Mouse (Mus musculus): ENCODE data around the gene Emsy.

Gene Emsy

DNA sequence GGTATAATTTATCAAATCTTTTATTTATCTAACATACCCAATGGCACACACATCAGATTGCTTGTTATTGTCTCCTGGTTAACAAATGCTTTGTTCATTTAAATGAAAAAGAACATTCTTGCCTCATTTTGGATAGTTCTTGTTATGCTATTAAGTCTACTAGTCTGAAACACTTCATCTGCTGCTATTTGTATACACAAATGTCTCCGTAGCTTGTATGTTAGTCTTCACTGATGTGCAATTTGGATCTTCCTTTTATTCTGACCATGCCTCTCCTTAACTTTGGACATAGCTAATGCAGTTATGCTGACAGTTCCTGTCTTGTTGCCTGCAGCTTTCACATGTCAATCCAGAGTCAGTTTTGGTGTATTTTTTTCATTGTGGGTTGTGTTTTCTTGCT, 79.1 kb downstream of the Emsy start:
- in situ Hi-C loops (cut with MboI): no loop called here

DNA sequence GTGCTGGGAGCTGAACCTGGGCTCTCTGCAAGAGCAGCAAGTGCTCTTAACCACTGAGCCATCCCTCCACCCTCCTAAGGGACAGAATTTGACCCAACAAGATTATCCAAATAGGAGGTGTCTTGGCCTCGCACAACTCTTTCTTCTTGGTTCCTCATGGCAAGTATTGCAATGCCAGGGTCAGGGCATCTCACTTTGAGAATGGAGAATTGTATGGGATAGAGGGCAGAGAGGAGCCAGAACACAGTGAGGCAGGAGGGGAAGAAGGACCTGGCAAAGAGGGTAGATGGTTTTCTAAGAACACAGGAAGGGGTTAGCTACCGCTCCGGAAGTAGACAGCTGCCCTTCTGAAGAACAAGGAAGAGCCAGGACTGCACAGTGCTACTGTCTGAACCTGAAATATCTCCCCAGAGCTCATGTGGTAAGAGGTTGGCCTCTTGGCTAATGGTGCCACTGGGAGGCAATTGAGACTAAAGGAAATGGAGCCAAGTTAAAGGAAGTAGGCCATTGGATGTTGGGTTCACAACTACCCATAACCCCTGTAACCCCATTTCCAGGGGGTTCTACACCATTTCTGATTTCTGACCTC, 80.8 kb downstream of the Emsy start:
- in situ Hi-C loops (cut with MboI): no loop called here

DNA sequence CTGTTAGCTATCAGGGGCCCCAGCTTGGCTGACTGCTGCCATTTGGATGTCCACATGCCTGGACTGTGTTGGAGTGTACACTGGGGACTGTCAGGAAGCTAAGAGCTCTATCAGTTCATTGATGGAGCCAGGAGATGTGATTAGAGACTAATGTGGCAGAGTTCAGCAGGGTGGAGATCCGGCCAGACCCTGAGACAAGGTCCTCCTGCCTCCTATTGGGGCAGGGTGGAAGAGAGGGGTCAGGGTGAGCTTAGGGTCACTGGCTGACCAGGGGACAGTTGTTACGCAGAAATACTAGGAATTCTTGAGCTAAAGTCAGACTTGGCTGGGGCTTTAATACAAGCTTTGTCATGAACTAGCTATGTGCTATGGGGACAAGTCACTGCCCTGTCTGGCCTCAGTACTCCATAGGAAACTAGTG, 81.8 kb downstream of the Emsy start:
- in situ Hi-C loops (cut with MboI): no loop called here

DNA sequence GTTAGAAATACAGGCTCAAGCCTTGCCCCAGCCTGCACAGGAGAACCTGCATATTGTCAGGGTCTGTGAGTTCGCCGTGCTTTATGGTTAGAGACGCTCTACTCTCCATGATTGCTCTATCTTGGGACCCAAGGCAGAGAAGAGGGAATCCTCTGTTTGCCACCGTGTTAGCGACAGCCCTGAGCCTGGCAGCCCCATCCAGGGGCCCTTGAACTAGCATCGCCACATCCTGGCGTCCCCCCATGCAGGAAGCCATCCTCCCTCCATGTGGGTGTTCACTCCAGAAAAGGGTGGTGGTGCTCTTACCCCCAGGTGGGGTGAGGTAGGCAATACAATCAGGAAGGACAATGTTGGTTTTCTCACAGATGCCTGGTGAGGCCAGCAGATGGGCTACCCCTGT, 82.3 kb downstream of the Emsy start:
- in situ Hi-C loops (cut with MboI): no loop called here

DNA sequence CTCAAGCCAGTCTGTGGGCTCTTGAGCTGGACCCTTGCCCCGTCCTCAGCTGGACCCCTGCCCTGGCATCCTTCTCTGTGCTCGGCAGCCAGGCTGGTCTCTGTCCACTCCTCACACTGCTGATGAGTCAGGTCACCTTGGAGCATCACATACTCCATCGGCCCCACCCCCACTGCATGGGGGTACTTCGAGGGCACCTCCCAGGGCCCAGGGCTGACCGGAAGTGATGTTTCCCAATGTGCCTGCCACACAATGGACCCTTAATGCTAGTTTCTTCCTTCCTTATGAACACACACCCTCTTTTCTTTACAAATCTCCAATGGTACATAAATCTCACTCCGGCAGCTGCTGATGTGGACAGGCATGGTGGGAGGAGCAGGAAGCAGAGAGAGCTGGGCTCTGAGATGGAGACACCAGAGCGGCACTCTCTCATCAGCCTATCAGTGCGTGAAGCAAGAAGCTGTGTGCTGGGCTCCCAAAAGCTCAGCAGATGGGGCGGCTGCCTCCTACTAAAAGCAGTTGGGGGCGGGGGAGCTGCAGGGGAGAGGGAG, 83.3 kb downstream of the Emsy start:
- in situ Hi-C loops (cut with MboI): no loop called here

DNA sequence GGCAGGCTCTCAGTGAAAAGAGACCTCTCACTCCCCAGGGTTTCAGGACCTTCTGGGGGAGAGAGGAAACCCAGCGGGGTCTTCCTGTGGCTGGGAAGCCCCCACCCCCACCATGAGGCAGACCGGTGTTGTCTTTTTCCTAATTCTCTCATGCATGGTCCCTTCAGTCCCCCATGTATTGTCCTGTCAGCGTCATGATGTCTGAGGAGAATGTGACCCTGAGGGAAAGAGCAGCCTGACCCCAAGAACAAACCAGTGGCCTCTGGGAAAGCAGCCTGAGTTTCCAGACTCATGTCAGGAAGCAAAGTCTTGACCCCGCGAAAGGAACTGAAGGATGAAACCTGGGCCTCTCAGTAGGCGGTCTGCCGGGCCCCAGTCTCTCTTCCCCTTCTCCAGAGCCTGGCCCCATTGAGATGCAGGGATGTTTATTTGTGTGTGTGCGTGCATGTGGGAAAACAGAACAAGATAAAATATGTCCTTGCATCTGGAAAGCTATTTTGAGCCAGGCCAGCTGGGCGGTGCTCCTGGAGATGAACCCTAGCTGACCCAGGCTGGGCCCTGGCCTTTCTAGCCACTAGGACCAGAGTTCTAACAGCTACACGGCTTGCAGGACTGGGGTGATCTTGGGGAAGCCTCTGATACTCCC, 84.2 kb downstream of the Emsy start:
- in situ Hi-C loops (cut with MboI): no loop called here

DNA sequence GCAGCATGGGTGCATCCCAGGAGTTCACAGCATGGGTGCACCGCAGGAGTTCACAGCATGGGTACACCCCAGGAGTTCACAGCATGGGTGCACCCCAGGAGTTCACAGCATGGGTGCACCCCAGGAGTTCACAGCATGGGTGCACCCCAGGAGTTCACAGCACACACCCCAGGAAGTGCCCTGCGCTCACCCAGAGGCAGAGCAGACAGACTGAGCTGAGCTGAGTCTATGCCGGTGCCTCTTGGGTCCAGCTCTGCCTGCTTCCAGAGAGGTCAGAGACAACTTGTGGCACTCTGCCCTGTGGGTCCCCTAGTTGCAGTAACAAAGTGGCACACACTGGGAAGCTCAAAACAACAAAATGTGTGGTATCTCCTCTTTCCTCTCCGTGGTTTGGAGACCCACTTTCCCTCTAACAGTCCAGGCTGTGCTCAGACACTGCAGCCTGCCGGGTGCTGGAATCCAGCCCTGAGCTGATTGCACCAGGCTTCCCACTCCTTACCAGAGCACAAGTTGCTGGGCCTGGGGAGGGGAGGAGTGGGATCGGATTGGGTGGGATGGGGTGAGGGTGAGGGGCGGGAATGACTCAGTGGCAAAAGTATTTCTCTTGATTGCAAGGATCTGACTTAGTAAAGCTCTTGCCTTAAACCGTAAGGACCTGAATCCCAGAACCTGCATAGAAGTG, 85.6 kb downstream of the Emsy start:
- in situ Hi-C loops (cut with MboI): no loop called here

DNA sequence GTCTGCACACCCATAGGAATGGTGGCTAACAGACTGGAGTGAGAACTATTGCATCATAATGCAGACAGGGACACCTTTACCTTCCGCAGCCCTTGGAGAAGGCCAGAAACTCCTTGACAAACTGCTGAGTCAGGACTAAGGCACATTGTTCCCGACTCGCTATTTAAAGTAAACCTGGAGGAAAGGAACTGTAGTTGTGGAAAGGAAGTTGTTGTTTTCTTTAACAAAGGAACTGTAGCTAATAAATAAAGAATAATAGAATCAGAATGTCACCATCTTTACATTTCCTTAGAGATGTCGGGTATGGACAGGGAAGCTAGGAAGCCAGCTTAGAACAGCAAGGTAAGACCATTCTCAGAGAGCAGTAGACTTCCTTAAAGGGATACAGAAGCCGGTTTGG, 89.5 kb downstream of the Emsy start:
- in situ Hi-C loops (cut with MboI): no loop called here

DNA sequence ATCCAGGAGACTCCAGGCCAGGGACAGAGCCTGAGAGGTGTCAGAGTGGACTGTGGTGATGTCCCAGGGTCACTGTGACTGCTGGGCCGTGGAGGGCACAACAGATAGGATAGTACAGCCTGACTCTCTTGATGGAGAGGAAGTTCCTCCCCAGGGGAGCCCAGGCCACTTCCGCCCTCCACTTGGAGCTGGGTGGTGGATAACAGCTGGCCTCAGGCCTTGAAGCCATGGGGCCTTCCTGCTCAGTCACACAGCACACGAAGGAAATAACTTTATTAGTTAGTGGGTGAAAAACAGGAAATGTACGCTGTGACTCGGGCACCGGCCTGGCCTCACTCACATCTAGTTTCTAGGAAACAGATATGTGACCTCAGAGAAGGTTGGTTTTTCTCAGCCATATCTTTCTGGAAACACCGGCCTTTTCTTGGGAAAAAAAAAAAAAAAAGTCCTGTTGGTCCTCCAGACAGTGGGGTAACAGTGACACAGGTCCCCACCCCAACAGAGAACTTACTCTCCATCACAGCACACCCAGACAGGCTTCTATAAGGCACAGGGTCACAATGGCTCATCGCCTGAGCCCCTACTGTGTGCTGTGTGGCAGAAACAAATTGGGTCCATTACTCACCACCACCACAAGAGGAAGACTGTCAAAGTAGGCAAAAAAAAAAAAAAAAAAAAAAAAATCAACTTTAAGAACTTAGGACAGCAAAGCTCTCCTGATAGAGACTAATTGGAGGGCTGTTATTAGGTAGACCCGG, 91.8 kb downstream of the Emsy start:
- in situ Hi-C loops (cut with MboI): no loop called here

DNA sequence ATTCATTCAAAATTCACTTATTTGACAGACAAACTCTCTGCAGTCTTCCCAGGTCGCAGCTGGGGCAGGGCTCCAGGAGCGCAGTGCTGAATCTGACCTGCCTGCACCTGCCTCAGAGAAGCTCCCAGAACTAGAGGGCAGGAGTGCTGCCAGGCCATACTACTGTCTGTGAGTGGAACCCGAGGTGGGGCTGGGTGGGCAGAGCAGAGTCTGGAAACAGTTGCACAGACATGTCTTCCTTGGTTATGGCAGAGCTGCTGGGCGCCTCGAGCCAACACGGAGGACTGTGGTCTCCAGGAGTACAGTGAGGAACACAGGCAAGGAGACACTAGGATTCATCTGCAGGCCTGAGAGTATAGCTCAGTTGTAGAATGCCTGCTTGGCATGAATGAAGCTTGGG, 92.6 kb downstream of the Emsy start:
- in situ Hi-C loops (cut with MboI): no loop called here

DNA sequence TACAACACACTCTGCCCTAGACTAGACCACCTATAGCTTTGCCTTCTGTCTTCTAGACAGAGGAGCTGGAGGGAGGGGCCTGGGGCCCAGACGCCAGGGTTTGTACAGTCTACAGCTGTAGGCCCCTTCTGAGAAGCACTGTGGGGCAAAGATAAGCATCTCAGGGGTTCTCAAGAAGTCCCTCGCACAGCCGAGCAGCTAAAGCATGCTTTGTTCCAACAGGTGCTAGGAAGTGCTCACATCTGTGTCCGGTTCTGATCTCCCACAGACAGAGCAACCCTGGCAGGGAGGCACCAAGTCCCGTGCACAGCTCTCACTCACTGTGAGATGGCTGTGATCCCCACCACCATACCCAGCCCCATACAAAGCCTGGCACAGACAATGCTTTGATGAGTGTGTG, 93.6 kb downstream of the Emsy start:
- in situ Hi-C loops (cut with MboI): no loop called here

DNA sequence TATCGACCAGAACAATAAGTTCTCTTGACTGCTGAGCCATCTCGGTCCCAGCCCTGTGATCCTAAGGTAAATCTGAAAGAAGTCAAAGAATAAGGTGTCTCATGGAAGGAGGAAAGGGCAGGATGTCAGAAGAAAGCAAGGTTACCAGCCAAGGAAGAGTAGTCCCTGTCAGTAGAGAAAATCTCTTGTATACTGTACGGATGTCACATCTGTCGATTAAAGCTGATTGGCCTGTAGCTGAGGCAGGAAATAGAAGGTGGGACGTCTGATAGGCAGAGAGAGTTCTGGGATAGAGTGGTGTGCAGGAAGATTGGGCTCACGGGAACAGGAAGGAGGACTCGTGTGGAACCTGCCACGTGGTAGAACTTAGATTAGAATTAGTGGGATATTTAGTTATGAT, 94.4 kb downstream of the Emsy start:
- in situ Hi-C loops (cut with MboI): no loop called here

DNA sequence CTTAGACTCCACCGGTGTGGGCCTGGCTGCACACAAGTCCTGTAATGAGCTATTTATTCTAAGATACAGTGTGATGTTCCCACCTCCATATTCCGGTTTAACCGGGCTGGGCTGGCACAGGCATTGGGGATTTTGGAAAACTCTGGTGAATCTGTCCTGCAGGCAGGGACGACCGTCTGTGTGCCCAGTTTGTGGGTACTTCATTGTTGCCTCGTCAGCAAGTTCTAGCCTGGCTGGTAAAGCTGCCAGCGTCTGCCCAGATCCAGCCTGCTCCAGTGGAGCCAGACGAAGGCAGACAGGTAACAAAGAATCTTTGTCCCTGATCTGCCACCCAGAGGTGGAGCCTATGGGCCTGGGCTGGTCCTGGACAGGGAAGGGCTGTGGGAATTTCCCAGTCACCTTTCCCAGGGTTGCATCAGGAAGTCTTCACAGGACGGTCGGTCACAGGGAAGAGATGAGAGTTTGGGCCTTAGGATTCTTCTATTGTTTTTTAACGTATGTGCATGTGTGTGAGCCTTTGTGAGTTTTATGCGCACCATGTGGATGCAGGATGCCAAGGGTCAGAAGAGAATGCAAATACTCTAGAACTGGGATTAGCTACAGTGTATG, 94.9 kb downstream of the Emsy start:
- in situ Hi-C loops (cut with MboI): no loop called here

DNA sequence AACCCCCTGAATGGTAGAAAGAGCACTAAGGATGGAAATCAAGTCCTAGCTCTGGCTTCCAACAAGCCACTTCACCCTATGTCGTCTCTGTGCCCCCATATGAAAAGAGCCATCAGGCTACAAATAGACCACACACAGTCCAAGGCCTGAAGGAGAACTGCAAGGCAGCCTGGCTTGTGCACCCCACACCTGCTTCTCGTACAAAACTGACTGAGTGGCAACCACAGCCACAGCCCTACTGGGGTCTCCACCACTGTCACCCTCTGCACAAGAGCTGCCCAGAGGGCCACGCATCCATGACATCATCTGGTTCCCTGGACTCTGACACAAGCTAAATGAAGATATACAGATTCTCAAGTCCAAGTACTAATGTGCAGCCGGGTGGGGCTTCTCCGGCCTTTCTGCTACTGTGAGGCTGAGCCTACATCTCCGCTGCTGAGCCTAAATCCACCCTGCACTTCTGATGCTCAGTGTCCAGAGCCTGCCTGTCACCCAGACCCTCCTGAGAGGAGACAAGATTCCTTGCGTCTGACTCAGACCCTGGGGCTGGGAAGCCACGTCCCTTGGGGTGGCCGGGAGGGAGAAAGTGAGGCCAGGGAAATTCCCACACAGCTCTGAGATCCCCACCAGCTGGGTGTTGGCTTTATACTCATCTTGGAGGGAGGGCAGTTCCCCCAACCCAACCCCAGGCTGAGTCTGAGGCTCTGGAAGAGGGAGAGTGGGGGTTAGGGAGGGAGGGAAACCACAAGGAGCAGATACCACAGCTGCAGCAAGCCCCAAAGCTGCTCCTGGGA, 98.3 kb downstream of the Emsy start:
- in situ Hi-C loops (cut with MboI): no loop called here

DNA sequence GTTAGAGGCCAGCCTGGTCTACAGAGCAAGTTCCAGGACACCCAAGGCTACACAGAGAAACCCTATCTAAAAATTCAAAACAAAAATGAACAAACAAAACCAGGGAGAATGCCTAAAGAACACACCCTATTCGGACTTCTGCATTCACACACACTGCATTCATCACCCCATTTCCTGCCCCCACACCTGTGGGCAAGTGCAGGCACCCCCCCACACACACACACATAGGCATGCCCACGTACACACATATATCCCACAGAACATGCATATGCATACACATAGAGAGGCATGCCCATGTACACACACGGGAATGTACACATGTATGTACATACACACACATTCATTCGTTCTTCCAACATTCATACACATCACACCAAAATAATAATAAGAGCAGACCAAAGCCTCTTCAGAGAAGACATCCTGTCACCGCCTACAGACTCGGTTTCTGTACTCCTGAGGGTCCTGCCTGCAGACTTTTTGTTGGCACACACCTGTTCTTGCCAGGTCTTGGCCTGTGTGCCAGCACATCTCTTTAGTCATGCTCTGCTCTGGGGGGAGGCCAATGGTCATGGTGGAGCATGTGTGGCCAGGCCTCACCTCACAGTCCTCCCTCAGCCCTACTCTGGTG, 99.7 kb downstream of the Emsy start:
- in situ Hi-C loops (cut with MboI): no loop called here

DNA sequence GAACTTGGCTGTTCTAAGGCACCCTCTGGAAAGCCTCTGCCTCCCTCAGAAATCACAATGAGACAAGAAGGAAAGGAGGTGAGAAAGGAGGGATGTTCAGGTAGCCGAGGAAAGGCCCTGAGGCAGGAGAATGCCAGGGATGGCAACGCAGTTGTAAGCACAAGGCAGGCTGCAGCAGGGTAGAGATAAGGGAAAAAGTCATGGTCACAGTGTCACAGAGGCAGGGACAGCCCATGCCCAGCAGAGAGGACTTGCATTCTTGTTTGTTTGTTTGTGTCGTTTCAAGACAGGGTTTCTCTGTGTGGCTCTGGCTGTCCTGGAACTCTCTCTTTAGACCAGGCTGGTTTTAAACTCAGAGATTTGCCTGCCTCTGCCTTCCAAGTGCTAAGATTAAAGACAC, 105.5 kb downstream of the Emsy start:
- in situ Hi-C loops (cut with MboI): no loop called here

DNA sequence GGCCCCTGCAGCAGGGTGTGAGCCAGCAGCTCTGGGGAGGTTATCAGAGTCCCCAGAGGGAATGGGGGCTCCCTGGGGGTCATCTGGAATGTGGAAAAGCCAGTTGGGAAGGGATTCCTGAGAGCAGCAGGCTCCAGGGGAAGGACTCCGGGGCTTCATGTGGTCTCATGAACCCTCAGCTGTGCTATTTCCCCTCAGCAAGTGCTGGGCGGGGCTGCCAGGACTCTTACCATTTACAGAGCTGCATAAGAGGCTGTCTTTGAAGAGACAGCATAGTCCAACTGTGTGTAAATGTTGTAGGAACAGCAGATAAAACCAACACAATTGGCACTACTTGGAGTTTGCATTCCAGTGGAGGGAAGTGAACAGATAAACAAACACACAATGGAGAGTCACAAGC, 106.0 kb downstream of the Emsy start:
- in situ Hi-C loops (cut with MboI): no loop called here

DNA sequence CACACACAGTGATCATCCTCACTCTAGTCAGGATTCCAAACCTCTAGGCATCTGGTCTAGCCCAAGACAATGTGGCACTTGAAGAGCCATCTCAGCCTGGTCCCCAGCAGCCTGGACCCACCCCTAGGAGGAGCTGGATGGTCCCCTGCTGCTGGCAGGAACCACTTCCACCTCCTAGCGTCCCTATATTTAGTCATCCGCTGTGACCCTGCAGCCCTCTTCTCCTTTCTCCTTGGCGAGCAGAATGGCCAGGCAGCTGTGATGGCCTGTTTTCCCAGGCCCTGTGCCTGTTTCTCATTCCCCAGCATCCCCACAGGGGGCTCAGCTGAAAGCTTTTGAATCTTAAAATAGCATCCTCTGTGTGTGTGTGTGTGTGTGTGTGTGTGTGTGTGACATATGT, 107.7 kb downstream of the Emsy start:
- in situ Hi-C loops (cut with MboI): no loop called here

DNA sequence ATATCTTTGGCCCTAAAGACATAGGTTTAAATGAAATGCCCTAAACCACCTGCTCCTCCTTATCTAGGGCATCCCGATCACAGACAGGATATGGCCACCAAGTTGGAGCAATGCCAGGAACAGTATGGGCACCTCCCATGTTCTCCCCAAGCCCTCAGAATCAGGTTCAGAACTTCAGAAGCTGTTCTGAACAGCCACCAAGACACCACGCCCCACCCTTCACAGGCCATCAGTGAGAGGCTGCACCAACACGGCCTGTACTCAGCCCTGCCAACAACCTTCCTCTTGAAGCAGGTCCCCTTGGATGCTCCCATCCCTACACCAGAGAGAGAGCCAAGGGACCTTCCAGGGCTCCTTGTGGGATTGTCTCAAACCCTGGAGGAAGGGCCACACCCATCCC, 112.0 kb downstream of the Emsy start:
- in situ Hi-C loops (cut with MboI): no loop called here

DNA sequence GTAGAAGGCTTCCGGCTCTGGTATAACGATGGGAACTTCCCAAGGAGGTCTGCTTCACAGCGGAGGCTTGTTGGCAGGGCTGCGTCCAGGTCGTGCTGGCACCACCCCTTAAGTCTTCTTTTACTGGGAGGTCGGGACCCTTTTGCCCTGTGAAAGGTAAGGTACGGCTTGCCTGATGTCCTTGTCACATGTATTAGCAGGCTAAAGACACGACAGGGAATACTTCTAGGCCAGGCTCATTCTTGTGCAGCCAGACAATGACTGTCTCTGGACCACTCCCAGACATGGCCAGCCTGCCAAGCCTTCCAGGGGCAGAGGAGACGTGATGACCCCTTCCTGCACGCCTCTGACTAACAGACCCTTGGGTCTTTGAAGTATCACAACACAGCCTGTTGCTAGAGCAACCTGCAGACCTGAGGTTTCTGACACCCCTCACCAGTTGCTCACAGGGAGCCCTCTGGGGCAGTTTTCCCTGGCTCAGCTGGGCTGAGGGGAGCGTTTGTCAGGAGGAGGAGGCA, 112.7 kb downstream of the Emsy start:
- in situ Hi-C loops (cut with MboI): no loop called here

DNA sequence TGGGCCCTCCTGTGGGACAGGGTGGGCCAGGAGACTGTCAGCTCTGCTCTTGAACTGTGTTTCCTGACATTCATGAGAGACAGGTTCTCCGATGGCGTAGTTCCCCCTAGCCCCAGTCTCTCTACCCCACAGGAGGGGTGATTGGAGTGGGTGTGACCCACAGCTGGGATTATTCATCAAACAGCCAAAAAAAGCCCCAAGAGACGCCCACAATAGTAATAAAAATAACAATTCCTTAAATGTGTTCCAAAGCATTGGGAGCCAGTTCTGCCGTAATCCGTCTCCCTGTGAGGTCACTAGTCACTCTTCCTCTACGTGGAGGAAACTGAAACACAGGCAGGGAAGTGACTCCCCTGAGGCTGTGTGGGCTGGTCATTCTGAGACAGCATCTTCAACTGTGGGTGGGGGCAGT, 113.8 kb downstream of the Emsy start:
- in situ Hi-C loops (cut with MboI): no loop called here

Data from mature B cell (primary cell).